Mouse (Mus musculus) spleen, adult 2 months (tissue): ENCODE data around the gene Il27ra. TPM values are rescaled to one million over a fixed set of nuclear protein-coding genes. Genes with fewer than 3 reads are reported as not detected.

Source experiments
- DNase-seq, 2 experiments: peaks; one replicate each; pipeline versions ENCODE4 v3.0.0 to v3.0.0-alpha.2; 2012 to 2021; ENCODE audit warnings: low spot score in 2 of 2, low read depth in 1 of 2
- H3K27ac ChIP-seq: fragments of 200-500 bp; 2 replicates; pipeline ENCODE4 v1.5.1; 2012; ENCODE audit warnings: low read length, inconsistent platforms; ENCODE audit not compliant: insufficient read depth
- H3K27me3 ChIP-seq: fragments of 200-500 bp; 2 replicates; pipeline ENCODE4 v1.6.1; 2012; ENCODE audit warnings: mild to moderate bottlenecking, moderate library complexity, low read length, inconsistent platforms; ENCODE audit not compliant: control insufficient read depth, insufficient read depth
- H3K36me3 ChIP-seq: fragments of 200-500 bp; 2 replicates; pipeline ENCODE4 v1.6.1; 2012; ENCODE audit warnings: mild to moderate bottlenecking, low read length, inconsistent platforms; ENCODE audit not compliant: control insufficient read depth, insufficient read depth
- H3K4me1 ChIP-seq: fragments of 200-500 bp; 2 replicates; pipeline ENCODE4 v1.6.1; 2011; ENCODE audit warnings: inconsistent platforms; ENCODE audit not compliant: control insufficient read depth, insufficient read depth, insufficient read length
- H3K4me3 ChIP-seq: fragments of 200-500 bp; 2 replicates; pipeline ENCODE4 v1.5.1; 2011; ENCODE audit warnings: mild to moderate bottlenecking, inconsistent platforms; ENCODE audit not compliant: insufficient read depth, insufficient read length; ENCODE audit errors: extremely low read depth
- CTCF ChIP-seq: fragments of 200-500 bp; IDR thresholded peaks from 2 replicates; pipeline ENCODE4 v1.5.1; 2011; ENCODE audit warnings: mild to moderate bottlenecking, inconsistent platforms; ENCODE audit not compliant: insufficient read depth, insufficient read length, insufficient replicate concordance; ENCODE audit errors: extremely low read depth
- POLR2A ChIP-seq: fragments of 200-500 bp; IDR thresholded peaks from 2 replicates; pipeline ENCODE4 v1.6.1; 2011; ENCODE audit warnings: low read depth, low read length, inconsistent platforms
- WGBS: fragments of 180-500 bp; shearing (Covaris S2); methylation state at CpG from one replicate; pipeline ENCODE4 v1.1.7; 2018; 5-methylcytosine and 5-hydroxymethylcytosine counted together
- polyA plus RNA-seq: library from polyadenylated mRNA; depleted of rRNA; stranded (reverse); fragments of >200 nt; gene quantifications from 2 replicates; pipeline ENCODE4 v1.2.3, GENCODE M21; 2012

Gene Il27ra
- polyA plus RNA-seq, 1 experiment, result 70.0 TPM

- no peak for TF ChIP-seq POLR2A
- TF ChIP-seq CTCF, result peak; percentile 67
- DNase-seq, result peak in 1 of 2 experiments; percentile 45
- no peaks in the 10 kb centered on the region for H3K36me3 ChIP-seq
- peaks cover 10% of the 10 kb centered on the region for H3K27me3 ChIP-seq
- H3K4me1 ChIP-seq, result peaks cover 5% of the 10 kb centered on the region; the same call in 1 of the 2 replicates
- H3K27ac ChIP-seq, result no peak overlapping the region
- WGBS, result 22% methylated on average over 10 of the region's 10 CpGs
- no peak overlapping the region for H3K4me3 ChIP-seq
Measured at GRCm38 (mm10) chr8:84024171-84024570, 18.2 kb downstream of the Il27ra start.

GRCm38 (mm10) chr8:84023631-84024030 is 18.8 kb downstream of the Il27ra start:
- no peak for TF ChIP-seq CTCF
- no peaks in the 10 kb centered on the region for H3K36me3 ChIP-seq
- WGBS, result 85% methylated on average over 1 of the region's 1 CpGs
- DNase-seq, result no peak
- H3K4me3 ChIP-seq, result no peak overlapping the region
- H3K27me3 ChIP-seq, result peaks cover 10% of the 10 kb centered on the region
- H3K4me1 ChIP-seq, result peaks cover 5% of the 10 kb centered on the region; the same call in 1 of the 2 replicates
- H3K27ac ChIP-seq, result no peak overlapping the region

GRCm38 (mm10) chr8:84023085-84023484 is 19.3 kb downstream of the Il27ra start:
- Histone ChIP-seq H3K4me1 (peaks cover 5% of the 10 kb centered on the region; the same call in 1 of the 2 replicates), H3K36me3 (no peaks in the 10 kb centered on the region), H3K27ac (no peak overlapping the region), H3K27me3 (peaks cover 10% of the 10 kb centered on the region), H3K4me3 (no peak overlapping the region)
- TF ChIP-seq CTCF (no peak), POLR2A (no peak)
- 30% methylated on average over 5 of the region's 5 CpGs for WGBS
- DNase-seq, result no peak

- H3K27me3 ChIP-seq, result peaks cover 10% of the 10 kb centered on the region
- no peaks in the 10 kb centered on the region for H3K36me3 ChIP-seq
- no peak overlapping the region for H3K27ac ChIP-seq
- H3K4me3 ChIP-seq, result no peak overlapping the region
- WGBS, result 75% methylated on average over 12 of the region's 12 CpGs
- peaks cover 5% of the 10 kb centered on the region; the same call in 1 of the 2 replicates for H3K4me1 ChIP-seq
- no peak for DNase-seq
- no peak for TF ChIP-seq POLR2A
- no peak for TF ChIP-seq CTCF
Measured at GRCm38 (mm10) chr8:84021569-84021968, 20.8 kb downstream of the Il27ra start.

- Histone ChIP-seq H3K36me3 (no peaks in the 10 kb centered on the region), H3K4me3 (no peak within 1 kb of the TSS), H3K27me3 (peaks cover 8% of the 10 kb centered on the region), H3K4me1 (peaks cover 5% of the 10 kb centered on the region; the same call in 1 of the 2 replicates), H3K27ac (no peak within 1 kb of the TSS)
- no peak for TF ChIP-seq CTCF
- no peak for TF ChIP-seq POLR2A
- DNase-seq, result no peak
- WGBS, result 61% methylated on average over 18 of the region's 18 CpGs
Measured at GRCm38 (mm10) chr8:84021096-84021495, 21.3 kb downstream of the Il27ra start, which contains the start of gene Palm3. Palm3 (plus strand) TSS chr8:84021471.

- Histone ChIP-seq H3K27ac (no peak overlapping the region), H3K36me3 (no peaks in the 10 kb centered on the region), H3K4me1 (no peaks in the 10 kb centered on the region), H3K27me3 (no peaks in the 10 kb centered on the region; the same call in 1 of the 2 replicates), H3K4me3 (no peak overlapping the region)
- no peak for DNase-seq
- 60% methylated on average over 9 of the region's 9 CpGs for WGBS
- TF ChIP-seq CTCF (no peak), POLR2A (no peak)
Measured at GRCm38 (mm10) chr8:84019738-84020137, 22.7 kb downstream of the Il27ra start.

GRCm38 (mm10) chr8:84015833-84016232 is 26.6 kb downstream of the Il27ra start:
- Histone ChIP-seq H3K4me3 (no peak overlapping the region), H3K4me1 (peaks cover 15% of the 10 kb centered on the region), H3K27me3 (peaks cover 18% of the 10 kb centered on the region), H3K27ac (no peak overlapping the region), H3K36me3 (no peaks in the 10 kb centered on the region)
- TF ChIP-seq POLR2A (no peak), CTCF (no peak)
- 94% methylated on average over 5 of the region's 5 CpGs for WGBS
- DNase-seq, result no peak
